Mouse (Mus musculus) bone marrow macrophage, adult 2 months (primary cell): ENCODE data around the gene H2afj.

Experiments
- CTCF ChIP-seq: IDR thresholded peaks from 2 replicates; pipeline ENCODE4 v1.5.1; 2012; ENCODE audit warnings: low read depth, mild to moderate bottlenecking, low read length, moderate library complexity
- POLR2A ChIP-seq: IDR thresholded peaks from 2 replicates; pipeline ENCODE4 v1.6.1; 2012; ENCODE audit warnings: mild to moderate bottlenecking, low read depth, low read length, borderline replicate concordance

DNA sequence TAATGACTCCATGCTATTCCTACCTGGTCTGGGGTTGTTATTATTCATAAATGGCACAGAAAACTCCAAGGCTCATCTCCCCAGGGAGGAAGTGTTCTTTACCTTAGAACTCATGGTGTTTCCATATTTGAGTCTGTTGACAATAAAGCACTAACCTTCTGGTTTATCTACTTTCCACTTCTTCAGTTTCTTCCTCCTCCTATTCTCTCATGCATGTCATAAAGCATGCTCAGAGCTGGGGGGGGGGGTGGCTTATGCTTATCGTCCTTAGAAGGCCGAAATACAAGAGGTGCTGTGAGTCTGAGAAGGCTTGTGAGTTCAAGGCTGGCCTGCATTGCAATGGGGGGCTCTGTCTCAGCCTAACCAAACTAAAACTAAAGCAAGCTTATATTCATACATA, 47.1 kb downstream of the H2afj start:
- no peak for TF ChIP-seq CTCF
- TF ChIP-seq POLR2A, result no peak
